ENCODE assay signal across 8 mouse cellular contexts in genomic region chr9:106210853-106211609, GRCm38 (mm10). TPM values are rescaled to one million over a fixed set of nuclear protein-coding genes. Genes with fewer than 3 reads are reported as not detected.
A peak's percentile ranks its signal among the peaks of the same experiment; 100 is the strongest.
DNase-seq lines count a peak whose midpoint lies in the region; ATAC-seq lines count a peak whose summit lies in the region.

No protein-coding gene starts in this region.

- no peaks in the 10 kb centered on the region for H3K27me3 ChIP-seq in heart, embryonic 16.5 days (ENCODE audit: control insufficient read depth, insufficient read depth, low read length)
- H3K27me3 ChIP-seq in intestine, embryonic 16.5 days (replicated peaks; ENCODE audit: control insufficient read depth, insufficient read depth, low read length) = no peaks in the 10 kb centered on the region
- no peaks in the 10 kb centered on the region for H3K27me3 ChIP-seq in stomach, embryonic 14.5 days (ENCODE audit: control insufficient read depth, insufficient read depth, low read length)

- H3K4me1 ChIP-seq in heart, embryonic 16.5 days (ENCODE audit: control insufficient read depth, insufficient read depth, low read length) = peaks cover 16% of the 10 kb centered on the region
- H3K4me1 ChIP-seq in brown adipose tissue, adult 24 weeks (ENCODE audit: control insufficient read depth, insufficient read depth, insufficient read length, low read length) = peaks cover 5% of the 10 kb centered on the region
- peaks cover 6% of the 10 kb centered on the region for H3K4me1 ChIP-seq in intestine, embryonic 16.5 days (ENCODE audit: control insufficient read depth, insufficient read depth, low read length)
- H3K4me1 ChIP-seq in stomach, embryonic 14.5 days (ENCODE audit: control insufficient read depth, insufficient read depth, low read length) = peaks cover 4% of the 10 kb centered on the region; the same call in 1 of the 2 replicates

- DNase-seq in heart, postnatal 4 days = no peak
- no peak for DNase-seq in left cerebral cortex, adult 11 months (ENCODE audit: low spot score)
- no peak for DNase-seq in frontal cortex, postnatal 14 days (ENCODE audit: low spot score in 2 of 2)
- DNase-seq in c-Kit-positive CD71-positive TER-119-positive erythroid progenitor cells, embryonic 14.5 days (ENCODE audit: low spot score) = no peak

- H3K4me2 ChIP-seq in heart, embryonic 16.5 days (ENCODE audit: low read depth, low read length) = peak overlapping the region; percentile 65; the same call in 1 of the 2 replicates
- peak overlapping the region; percentile 68 for H3K4me2 ChIP-seq in intestine, embryonic 16.5 days (ENCODE audit: low read depth, low read length)
- no peak overlapping the region; the same call in 1 of the 2 replicates for H3K4me2 ChIP-seq in stomach, embryonic 14.5 days (replicated peaks; ENCODE audit: low read depth, low read length)

- no peak overlapping the region for H3K4me3 ChIP-seq in heart, embryonic 16.5 days (ENCODE audit: low read length)
- no peak overlapping the region for H3K4me3 ChIP-seq in brown adipose tissue, adult 24 weeks (ENCODE audit: insufficient read depth, low read depth, low read length)
- 0 out of 2 replicates have a peak overlapping the region, but pooled peaks have one; percentile 37 for H3K4me3 ChIP-seq in intestine, embryonic 16.5 days (ENCODE audit: low read length)
- H3K4me3 ChIP-seq in stomach, embryonic 14.5 days (ENCODE audit: low read depth, low read length) = no peak overlapping the region

- ATAC-seq in heart, embryonic 16.5 days (replicated peaks; ENCODE audit: extremely low read depth, insufficient read depth, low FRiP score) = no peak
- no peak; the same call in 1 of the 2 replicates for ATAC-seq in intestine, embryonic 16.5 days
- no peak for ATAC-seq in stomach, embryonic 14.5 days (ENCODE audit: insufficient number of reproducible peaks, insufficient read depth, low FRiP score, low read depth)

- peak overlapping the region; percentile 57 for H3K27ac ChIP-seq in heart, embryonic 16.5 days (ENCODE audit: low read length)
- H3K27ac ChIP-seq in brown adipose tissue, adult 24 weeks (replicated peaks; ENCODE audit: low read depth, low read length) = peak overlapping the region; percentile 25; the same call in 1 of the 2 replicates
- no peak overlapping the region for H3K27ac ChIP-seq in intestine, embryonic 16.5 days (ENCODE audit: low read length)
- H3K27ac ChIP-seq in stomach, embryonic 14.5 days (ENCODE audit: low read length) = peak overlapping the region; percentile 53; the same call in 1 of the 2 replicates

- H3K36me3 ChIP-seq in heart, embryonic 16.5 days (ENCODE audit: control insufficient read depth, insufficient read depth) = peaks cover 25% of the 10 kb centered on the region
- H3K36me3 ChIP-seq in intestine, embryonic 16.5 days (ENCODE audit: control insufficient read depth, insufficient read depth, low read length) = peaks cover 9% of the 10 kb centered on the region; the same call in 1 of the 2 replicates
- peaks cover 32% of the 10 kb centered on the region for H3K36me3 ChIP-seq in stomach, embryonic 14.5 days (ENCODE audit: control insufficient read depth, insufficient read depth, low read length)

- H3K9ac ChIP-seq in heart, embryonic 16.5 days (ENCODE audit: low read length) = peak overlapping the region; percentile 70
- peak overlapping the region; percentile 70; the same call in 1 of the 2 replicates for H3K9ac ChIP-seq in intestine, embryonic 16.5 days (ENCODE audit: low read depth, low read length)
- H3K9ac ChIP-seq in stomach, embryonic 14.5 days (replicated peaks; ENCODE audit: low read depth, low read length) = no peak overlapping the region

- no peaks in the 10 kb centered on the region for H3K9me3 ChIP-seq in heart, embryonic 16.5 days (replicated peaks; ENCODE audit: control insufficient read depth, low read length)
- H3K9me3 ChIP-seq in intestine, embryonic 16.5 days (ENCODE audit: control insufficient read depth, low read length) = no peaks in the 10 kb centered on the region
- H3K9me3 ChIP-seq in stomach, embryonic 14.5 days (ENCODE audit: control insufficient read depth, low read depth, low read length) = no peaks in the 10 kb centered on the region

- 59% methylated on average over 9 of the region's 9 CpGs for WGBS in heart, embryonic 16.5 days
- WGBS in intestine, embryonic 16.5 days = 65% methylated on average over 9 of the region's 9 CpGs
- WGBS in stomach, embryonic 14.5 days = 62% methylated on average over 9 of the region's 9 CpGs

RNA-seq across cellular contexts. Expression of gene Twf2, which starts 8.1 kb away (rescaled TPM):
- polyA plus RNA-seq in heart, embryonic 16.5 days (2015; fragmentation: Nextera tagmentation; extraction: Ambion mirVana) = 55.7 and 61.6 TPM in 2 replicates
- total RNA-seq in heart, postnatal 4 days (2021) = 10 to 100 TPM; 62.1 to 63.6 TPM
- 13.6 and 19.5 TPM in 2 replicates for polyA plus RNA-seq in brown adipose tissue, adult 24 weeks (2012; ENCODE audit: insufficient read depth, insufficient read length, missing spikeins)
- polyA plus RNA-seq in intestine, embryonic 16.5 days (2015; fragmentation: Nextera tagmentation; extraction: Ambion mirVana) = 48.6 and 50.0 TPM in 2 replicates
- 67.7 and 69.3 TPM in 2 replicates for polyA plus RNA-seq in stomach, embryonic 14.5 days (2014; fragmentation: Nextera tagmentation; extraction: Ambion mirVana)

RNA-seq across cellular contexts. Expression of gene Tlr9, which starts 11.4 kb away (rescaled TPM):
- 0.05 and 0.09 TPM in 2 replicates for polyA plus RNA-seq in heart, embryonic 16.5 days (2015; fragmentation: Nextera tagmentation; extraction: Ambion mirVana)
- total RNA-seq in heart, postnatal 4 days (2021) = under 1 TPM; 0.43 TPM
- 0.48 and 0.88 TPM in 2 replicates for polyA plus RNA-seq in brown adipose tissue, adult 24 weeks (2012; ENCODE audit: insufficient read depth, insufficient read length, missing spikeins)
- polyA plus RNA-seq in intestine, embryonic 16.5 days (2015; fragmentation: Nextera tagmentation; extraction: Ambion mirVana) = 0.04 and 0.05 TPM in 2 replicates
- 0.13 TPM in 1 of 2 replicates, not detected in the other for polyA plus RNA-seq in stomach, embryonic 14.5 days (2014; fragmentation: Nextera tagmentation; extraction: Ambion mirVana)

RNA-seq across cellular contexts. Expression of gene Ppm1m, which starts 11.5 kb away (rescaled TPM):
- polyA plus RNA-seq in heart, embryonic 16.5 days (2015; fragmentation: Nextera tagmentation; extraction: Ambion mirVana) = 25.0 and 27.7 TPM in 2 replicates
- 10 to 100 TPM; 14.0 to 14.8 TPM for total RNA-seq in heart, postnatal 4 days (2021)
- polyA plus RNA-seq in brown adipose tissue, adult 24 weeks (2012; ENCODE audit: insufficient read depth, insufficient read length, missing spikeins) = 104 and 137 TPM in 2 replicates
- 23.4 and 26.3 TPM in 2 replicates for polyA plus RNA-seq in intestine, embryonic 16.5 days (2015; fragmentation: Nextera tagmentation; extraction: Ambion mirVana)
- polyA plus RNA-seq in stomach, embryonic 14.5 days (2014; fragmentation: Nextera tagmentation; extraction: Ambion mirVana) = 35.6 and 38.3 TPM in 2 replicates

RNA-seq across cellular contexts. Expression of gene Alas1, which starts 37.4 kb away (rescaled TPM):
- 217 and 223 TPM in 2 replicates for polyA plus RNA-seq in heart, embryonic 16.5 days (2015; fragmentation: Nextera tagmentation; extraction: Ambion mirVana)
- total RNA-seq in heart, postnatal 4 days (2021) = 100 to 1,000 TPM; 404 to 423 TPM
- 452 and 504 TPM in 2 replicates for polyA plus RNA-seq in brown adipose tissue, adult 24 weeks (2012; ENCODE audit: insufficient read depth, insufficient read length, missing spikeins)
- 129 and 131 TPM in 2 replicates for polyA plus RNA-seq in intestine, embryonic 16.5 days (2015; fragmentation: Nextera tagmentation; extraction: Ambion mirVana)
- 105 and 112 TPM in 2 replicates for polyA plus RNA-seq in stomach, embryonic 14.5 days (2014; fragmentation: Nextera tagmentation; extraction: Ambion mirVana)

RNA-seq across cellular contexts. Expression of gene Wdr82, which starts 40.3 kb away (rescaled TPM):
- polyA plus RNA-seq in heart, embryonic 16.5 days (2015; fragmentation: Nextera tagmentation; extraction: Ambion mirVana) = 17.6 and 18.2 TPM in 2 replicates
- 10 to 100 TPM; 90.0 to 98.5 TPM for total RNA-seq in heart, postnatal 4 days (2021)
- 19.7 and 20.3 TPM in 2 replicates for polyA plus RNA-seq in brown adipose tissue, adult 24 weeks (2012; ENCODE audit: insufficient read depth, insufficient read length, missing spikeins)
- polyA plus RNA-seq in intestine, embryonic 16.5 days (2015; fragmentation: Nextera tagmentation; extraction: Ambion mirVana) = 12.4 and 12.8 TPM in 2 replicates
- 29.0 and 31.3 TPM in 2 replicates for polyA plus RNA-seq in stomach, embryonic 14.5 days (2014; fragmentation: Nextera tagmentation; extraction: Ambion mirVana)
